18 mouse cellular contexts compared by ENCODE assay signal in the genomic region with DNA sequence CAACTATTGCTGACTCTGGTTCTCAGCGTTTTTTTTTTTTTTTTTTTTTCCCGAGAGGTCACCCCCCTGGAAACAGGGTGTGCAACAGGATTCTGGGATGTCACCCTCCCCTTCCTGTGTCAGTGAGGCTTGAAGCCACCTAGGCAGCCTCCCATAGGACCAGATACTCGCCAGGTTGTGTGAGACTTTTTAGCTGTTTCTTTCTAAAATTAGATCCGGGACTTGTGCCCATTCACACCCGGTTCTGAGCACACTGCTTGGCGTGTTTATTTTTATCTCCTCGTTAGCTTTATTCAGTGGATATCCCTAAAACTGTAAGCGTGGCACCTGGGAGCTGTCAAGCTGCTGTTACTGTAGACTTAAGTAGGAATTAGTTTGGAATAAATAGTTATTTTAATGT. TPM values are rescaled to one million over a fixed set of nuclear protein-coding genes. Genes with fewer than 3 reads are reported as not detected.
DNase-seq lines count a peak whose midpoint lies in the region; ATAC-seq and TF ChIP-seq lines count a peak whose summit lies in the region.
"Had no signal": no experiment of that assay in that cellular context is flagged by ENCODE, and none has a peak within 500 bp of the region (broad histone marks: within the 10 kb centered on the region; RNA-seq: fewer than 3 reads in every experiment).

No protein-coding gene starts in this region.

- H3K79me2 ChIP-seq in heart, adult 2 months (replicated peaks; ENCODE audit: control insufficient read depth, insufficient read depth, low read length), result no peaks in the 10 kb centered on the region

- WGBS in heart, adult 2 months, result 30% methylated on average over 8 of the region's 8 CpGs
- WGBS in heart, embryonic 11.5 days (ENCODE audit: insufficient replicate concordance), result 54% methylated on average over 7 of the region's 8 CpGs

- no peak for TF ChIP-seq CTCF in heart, adult 2 months (IDR thresholded peaks at IDR 0.05)

- H3K36me3 ChIP-seq in heart, adult 2 months (ENCODE audit: control insufficient read depth, insufficient read depth, low read length), result peaks cover 5% of the 10 kb centered on the region; the same call in 1 of the 2 replicates
- peaks cover 4% of the 10 kb centered on the region; the same call in 1 of the 2 replicates for H3K36me3 ChIP-seq in heart, embryonic 11.5 days (ENCODE audit: control insufficient read depth, insufficient read depth, low read length)

- DNase-seq in cerebellum, adult 9-10 months, result peak; percentile 56
- no peak for DNase-seq in cerebellum, postnatal 4 days (ENCODE audit: low spot score in 2 of 2)
- DNase-seq in heart, adult 2 months, result no peak
- peak; percentile 60 to 79 for DNase-seq in right cerebral cortex, postnatal 10 days (ENCODE audit: low spot score in 2 of 2)
- DNase-seq in right cerebral cortex, postnatal 14 days, result no peak
- no peak for DNase-seq in urinary bladder, postnatal 10 days (ENCODE audit: low spot score)
- DNase-seq: cerebellum, adult 11-12 months; kidney, adult 18-20 months; kidney, postnatal 36 days; layer of hippocampus, adult 9-11 months; lung, postnatal 14 days; thymus, postnatal 14 days had no signal

- H3K4me1 ChIP-seq in heart, adult 2 months (ENCODE audit: control insufficient read depth, insufficient read depth, low read length), result peaks cover 13% of the 10 kb centered on the region
- peaks cover 12% of the 10 kb centered on the region for H3K4me1 ChIP-seq in heart, embryonic 11.5 days (ENCODE audit: control insufficient read depth, insufficient read depth, low read length)

- TF ChIP-seq EP300 in heart, adult 2 months (IDR thresholded peaks at IDR 0.05; ENCODE audit: insufficient read depth, low read depth, low read length), result no peak

- no peaks in the 10 kb centered on the region for H3K9me3 ChIP-seq in heart, embryonic 11.5 days (replicated peaks; ENCODE audit: control insufficient read depth, low read length)
- H3K9me3 ChIP-seq: forebrain, embryonic 10.5 days; limb, embryonic 15.5 days; megakaryocyte, embryonic 14.5 days had no signal

- no peak overlapping the region for H3K4me3 ChIP-seq in heart, adult 2 months
- H3K4me3 ChIP-seq in heart, embryonic 11.5 days (ENCODE audit: low read depth, low read length), result no peak overlapping the region
- H3K4me3 ChIP-seq: forebrain, embryonic 10.5 days; limb, embryonic 15.5 days; megakaryocyte, embryonic 14.5 days had no signal

- peak overlapping the region; percentile 79 for H3K27ac ChIP-seq in heart, adult 2 months
- no peak overlapping the region for H3K27ac ChIP-seq in heart, embryonic 11.5 days (ENCODE audit: low read depth, low read length)
- H3K27ac ChIP-seq: forebrain, embryonic 10.5 days; limb, embryonic 15.5 days had no signal

- H3K9ac ChIP-seq in heart, adult 2 months (ENCODE audit: low read depth, low read length), result no peak overlapping the region
- no peak overlapping the region for H3K9ac ChIP-seq in heart, embryonic 11.5 days (ENCODE audit: low read depth, low read length)
- H3K9ac ChIP-seq: limb, embryonic 15.5 days had no signal

- no peak for TF ChIP-seq POLR2A in heart, adult 2 months (IDR thresholded peaks at IDR 0.05; ENCODE audit: insufficient read depth, low read depth, low read length)

- intact Hi-C loops in heart, adult 2 months (cut with DNase I), result no loop called here

- H3K27me3 ChIP-seq in heart, adult 2 months (ENCODE audit: control insufficient read depth, insufficient read depth, low read length), result no peaks in the 10 kb centered on the region
- H3K27me3 ChIP-seq in heart, embryonic 11.5 days (ENCODE audit: control insufficient read depth, insufficient read depth, low read length), result no peaks in the 10 kb centered on the region
- H3K27me3 ChIP-seq: limb, embryonic 15.5 days had no signal

- H3K4me2 ChIP-seq in heart, embryonic 11.5 days, result no peak overlapping the region
- H3K4me2 ChIP-seq: limb, embryonic 15.5 days had no signal

- no peak for ATAC-seq in heart, embryonic 11.5 days (replicated peaks; ENCODE audit: insufficient number of reproducible peaks, low FRiP score, low TSS enrichment)
- ATAC-seq: midbrain, embryonic 16.5 days had no signal

RNA-seq across cellular contexts. Expression of gene Ift43, which starts 4.2 kb away (rescaled TPM):
- 10 to 100 TPM; 21.6 to 26.1 TPM for total RNA-seq in heart, adult 2 months (2021)
- polyA plus RNA-seq in heart, adult 2 months (2012; rRNA removed), result 31.9 and 39.2 TPM in 2 replicates
- polyA plus RNA-seq in heart, embryonic 11.5 days (2014; fragmentation: Nextera tagmentation; extraction: Ambion mirVana), result 113 and 124 TPM in 2 replicates
- total RNA-seq: hematopoietic stem cell, adult 5-6 weeks had no signal

RNA-seq across cellular contexts. Expression of gene Tgfb3, which starts 7.7 kb away (rescaled TPM):
- total RNA-seq in heart, adult 2 months (2021), result 10 to 100 TPM; 15.2 to 15.4 TPM
- 14.8 and 18.6 TPM in 2 replicates for polyA plus RNA-seq in heart, adult 2 months (2012; rRNA removed)
- polyA plus RNA-seq in heart, embryonic 11.5 days (2014; fragmentation: Nextera tagmentation; extraction: Ambion mirVana), result 9.2 and 11.8 TPM in 2 replicates

Comparison
In these comparisons a context has a peak if more than half of its experiments do, and no peak if none do; other contexts are left out.
1. DNase-seq: peak in cerebellum, adult 9-10 months (single experiment) and right cerebral cortex, postnatal 10 days (2 of 2); none in cerebellum, postnatal 4 days (0 of 2), heart, adult 2 months (0 of 2), right cerebral cortex, postnatal 14 days (single experiment) and urinary bladder, postnatal 10 days (single experiment).